Mouse (Mus musculus) retina, postnatal 1 day (tissue): ENCODE results near the gene Dusp23.
A peak's percentile ranks its signal among the peaks of the same experiment; 100 is the strongest.

Experiments used
- DNase-seq: peaks from one replicate; pipeline ENCODE4 v3.0.0-alpha.2; 2012

Gene Dusp23

DNA sequence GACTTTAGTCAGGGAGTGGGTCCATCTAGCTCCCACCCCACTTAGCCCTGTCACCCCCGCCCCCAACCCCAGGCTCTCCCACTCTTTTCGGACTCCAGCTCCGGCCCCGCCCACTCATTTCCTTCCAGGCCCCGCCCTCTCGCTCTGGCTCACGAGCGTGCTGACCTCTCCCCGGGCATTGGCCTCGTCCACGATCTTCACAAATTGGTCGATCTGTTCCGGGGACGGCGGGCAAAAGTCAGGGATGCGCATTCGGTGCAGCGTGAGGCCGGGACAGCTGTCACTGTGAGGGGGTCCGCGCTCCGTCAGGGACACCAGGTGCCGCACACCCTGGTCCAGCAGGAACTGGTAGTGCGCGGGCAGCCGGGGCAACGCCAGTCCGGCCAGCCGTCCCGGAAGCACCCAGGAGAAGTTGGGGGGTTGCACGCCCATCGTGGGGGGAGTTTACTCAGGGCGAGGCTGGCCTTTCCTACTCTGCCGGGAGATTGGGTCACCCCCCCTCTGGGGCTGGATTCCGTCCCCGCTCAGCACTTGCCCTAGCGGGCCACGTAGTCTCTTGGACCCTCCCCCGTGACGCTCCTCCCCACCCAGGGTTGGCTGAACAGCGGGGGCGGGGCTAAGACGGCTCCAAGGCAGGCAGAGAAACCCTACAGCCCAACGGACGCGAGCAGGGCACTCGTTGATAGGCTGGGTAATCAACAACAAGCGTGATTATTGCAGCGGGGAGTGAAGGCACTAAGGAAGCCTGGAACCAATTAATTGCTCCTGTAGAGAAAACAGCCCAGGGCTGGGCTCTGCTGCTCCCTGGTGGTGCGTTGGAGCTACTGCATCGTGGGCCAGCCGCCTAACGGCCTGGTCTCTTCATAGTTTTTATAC lies at the start of gene Dusp23:
Dusp23 (minus strand) TSS at position 512 of the 876 bp plus-strand sequence.
- peak; percentile 99 for DNase-seq

- no peak for DNase-seq
Measured at GRCm38 (mm10) chr1:172680742-172681141, 48.0 kb upstream of the Dusp23 start.

DNA sequence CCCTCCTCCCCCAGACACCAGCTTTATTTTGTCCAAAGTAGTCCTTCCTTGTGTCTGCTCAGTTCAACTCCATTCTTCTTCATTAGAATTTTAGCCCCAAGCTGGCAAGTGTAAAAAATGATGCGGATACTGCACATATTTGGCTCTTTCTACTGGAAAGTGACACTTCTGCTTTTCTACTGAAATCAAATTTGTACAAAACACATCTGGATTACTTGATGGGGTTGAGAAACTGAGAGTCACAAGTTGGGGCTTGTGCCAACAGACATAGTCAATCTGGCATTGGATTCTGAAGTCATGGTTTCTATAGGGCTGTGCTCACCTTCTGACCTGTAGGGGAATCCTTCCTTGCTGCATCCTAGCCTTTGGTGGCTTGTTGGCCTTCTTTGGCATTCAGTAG lies 38.0 kb upstream of the Dusp23 start:
- no peak for DNase-seq

- peak; percentile 73 for DNase-seq
Measured at GRCm38 (mm10) chr1:172667597-172667996, 34.8 kb upstream of the Dusp23 start.

DNA sequence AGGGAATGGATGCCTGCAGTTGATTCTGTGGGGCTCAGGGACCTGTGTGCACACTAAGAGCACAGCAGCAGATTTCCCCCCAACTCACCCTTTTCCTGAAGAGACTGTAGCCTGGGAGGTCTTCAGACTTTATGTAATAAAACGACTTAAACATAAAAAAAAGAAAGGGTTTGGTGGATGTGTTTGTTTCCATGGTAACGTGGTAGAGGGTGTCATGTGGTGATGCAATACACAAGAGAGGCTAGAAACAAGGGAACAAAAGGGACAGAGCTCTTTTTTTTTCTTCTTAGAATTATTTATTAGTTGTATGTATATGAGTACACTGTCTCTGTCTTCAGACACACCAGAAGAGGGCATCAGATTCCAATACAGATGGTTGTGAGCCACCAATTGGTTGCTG lies 32.7 kb upstream of the Dusp23 start:
- no peak for DNase-seq

- DNase-seq, result no peak
Measured at GRCm38 (mm10) chr1:172659688-172660087, 26.9 kb upstream of the Dusp23 start.

- no peak for DNase-seq
Measured at GRCm38 (mm10) chr1:172657266-172657665, 24.5 kb upstream of the Dusp23 start.

GRCm38 (mm10) chr1:172653900-172654299 lies 21.1 kb upstream of the Dusp23 start:
- DNase-seq, result no peak

DNA sequence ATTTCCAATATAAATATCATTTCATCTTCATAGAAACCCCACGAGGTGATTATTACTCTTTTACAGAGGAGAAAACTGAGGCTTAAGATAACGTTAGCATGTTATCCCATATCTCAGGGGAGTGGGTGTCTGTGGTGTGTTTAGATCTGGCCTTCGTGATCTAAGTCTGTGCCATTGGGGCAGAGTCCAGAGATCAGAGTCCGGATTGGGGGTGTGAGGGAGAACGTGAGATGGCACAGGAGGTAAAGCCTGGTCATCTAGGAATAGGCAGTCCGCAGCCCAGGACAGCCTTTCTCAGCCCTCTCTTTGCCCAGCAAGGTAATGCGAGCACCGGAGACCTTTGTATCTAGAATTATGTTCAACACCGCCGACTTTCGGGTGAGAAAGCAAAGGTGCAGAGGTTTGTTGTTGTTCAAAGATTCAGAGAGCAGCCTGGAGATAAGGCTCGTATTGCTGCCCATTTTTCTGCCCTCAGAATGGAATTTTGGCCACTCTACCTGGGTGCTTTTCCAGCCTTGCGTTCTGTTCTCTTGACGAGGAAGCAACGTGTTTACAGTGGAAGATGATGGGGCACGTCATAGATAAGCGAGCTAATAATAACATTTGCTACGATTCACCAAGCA lies 19.4 kb upstream of the Dusp23 start:
- DNase-seq, result no peak

DNA sequence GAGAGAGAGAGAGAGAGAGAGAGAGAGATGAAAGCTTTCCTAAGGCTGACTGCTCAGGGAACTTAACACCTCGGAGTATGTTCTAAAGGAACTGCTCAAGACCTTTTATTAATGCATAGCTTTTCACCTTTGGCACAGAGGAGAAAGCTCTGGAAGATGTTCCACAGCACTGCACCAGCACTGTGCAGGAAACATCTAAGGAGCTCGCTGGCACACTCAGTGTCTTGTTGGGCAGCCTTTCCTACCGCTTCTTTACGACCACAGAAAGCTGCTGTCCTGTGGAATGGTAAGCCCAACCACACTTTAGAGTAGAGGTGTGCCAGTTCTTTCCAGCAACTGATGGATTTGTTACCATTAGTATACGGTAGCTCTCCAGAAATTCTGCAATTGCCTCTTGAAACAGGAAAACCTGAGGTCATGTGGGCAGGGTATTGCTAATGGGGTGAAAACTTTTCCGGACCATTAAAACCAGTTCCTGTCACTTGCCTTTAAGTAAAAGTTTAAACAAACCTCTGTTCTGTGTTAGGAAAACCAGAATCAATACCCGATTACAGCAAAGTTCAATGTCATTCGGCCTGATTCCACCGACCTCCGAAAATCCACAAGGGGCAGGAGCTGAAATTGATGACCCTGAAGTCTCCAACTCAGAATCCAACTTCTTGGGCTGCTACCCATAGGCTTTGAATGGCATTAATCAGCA lies 18.7 kb upstream of the Dusp23 start:
- no peak for DNase-seq

DNA sequence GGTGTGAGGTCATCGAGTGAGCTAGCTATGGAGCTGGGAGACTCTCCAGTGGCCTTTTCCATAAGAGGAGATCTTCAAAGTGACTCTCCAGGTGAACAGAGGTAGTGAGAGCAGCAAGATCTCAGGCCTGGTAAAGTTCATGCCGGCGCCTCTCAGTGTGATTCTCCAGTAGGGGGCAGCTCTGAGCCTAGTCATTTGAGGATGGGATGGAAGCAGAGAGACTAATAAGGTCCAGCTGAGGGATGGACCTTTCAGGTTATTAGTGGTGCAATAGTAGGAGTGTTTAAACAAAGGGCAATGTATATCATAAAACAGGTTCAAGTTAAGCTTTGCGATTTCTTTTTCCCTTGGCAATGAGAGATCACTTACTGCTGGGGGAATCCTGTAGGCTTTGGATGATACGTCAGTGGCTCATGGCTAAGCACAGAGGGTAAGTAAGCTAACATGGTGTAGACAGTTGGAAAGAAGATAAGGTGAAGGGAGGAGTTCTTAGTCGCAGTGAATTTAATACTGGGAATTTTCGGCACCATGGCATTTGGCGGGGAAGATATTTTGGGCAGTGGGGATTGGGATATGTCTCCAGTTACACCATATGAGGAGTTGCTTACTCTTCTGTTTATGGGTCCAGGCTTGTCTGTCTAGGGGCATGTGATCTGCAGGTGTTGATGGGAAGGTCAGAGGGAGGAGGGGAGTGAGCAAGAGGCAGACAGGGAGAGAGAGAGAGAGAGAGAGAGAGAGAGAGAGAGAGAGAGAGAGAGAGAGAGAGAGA lies 17.9 kb upstream of the Dusp23 start:
- peak; percentile 43 for DNase-seq

DNA sequence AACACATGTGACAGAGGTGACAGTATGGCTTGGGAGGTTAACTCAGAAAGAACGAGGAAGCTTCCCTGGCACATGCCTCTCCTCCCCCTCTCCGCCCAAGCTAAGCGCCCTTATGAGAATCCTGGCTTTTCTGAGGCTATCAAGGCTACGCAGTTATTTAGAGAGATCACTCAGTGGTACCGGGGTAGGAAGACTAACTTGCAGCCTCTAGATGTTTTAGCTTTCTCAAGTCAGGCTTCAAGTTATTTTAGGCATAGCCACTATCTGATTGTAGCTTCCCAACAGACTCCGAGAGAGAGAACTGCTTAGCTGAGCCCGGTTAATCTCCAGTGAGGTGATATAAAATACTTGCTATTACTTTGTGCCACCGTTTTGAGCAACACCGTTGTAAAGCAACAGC lies 16.6 kb upstream of the Dusp23 start:
- DNase-seq, result no peak

GRCm38 (mm10) chr1:172647236-172647635 lies 14.5 kb upstream of the Dusp23 start:
- no peak for DNase-seq

DNA sequence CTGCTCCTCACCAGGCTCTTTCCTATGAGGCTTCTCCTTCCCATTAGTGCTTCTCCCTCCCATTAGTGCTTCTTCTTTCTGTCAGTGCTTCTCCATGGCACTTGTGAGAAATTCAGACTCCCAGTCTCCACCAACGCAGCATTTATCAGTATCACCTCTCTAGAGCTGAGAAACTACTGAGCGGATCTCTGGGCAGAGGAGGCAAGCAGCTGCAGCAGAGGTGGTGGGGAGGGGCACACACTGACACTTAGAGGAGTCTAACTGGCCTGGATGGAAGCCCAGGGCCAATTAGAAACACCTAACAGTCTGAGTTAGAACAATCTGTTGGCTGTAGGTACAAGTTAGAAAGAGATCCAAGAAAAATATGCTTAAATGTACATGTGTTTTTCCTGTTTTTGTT lies 6.0 kb upstream of the Dusp23 start:
- DNase-seq, result no peak

DNA sequence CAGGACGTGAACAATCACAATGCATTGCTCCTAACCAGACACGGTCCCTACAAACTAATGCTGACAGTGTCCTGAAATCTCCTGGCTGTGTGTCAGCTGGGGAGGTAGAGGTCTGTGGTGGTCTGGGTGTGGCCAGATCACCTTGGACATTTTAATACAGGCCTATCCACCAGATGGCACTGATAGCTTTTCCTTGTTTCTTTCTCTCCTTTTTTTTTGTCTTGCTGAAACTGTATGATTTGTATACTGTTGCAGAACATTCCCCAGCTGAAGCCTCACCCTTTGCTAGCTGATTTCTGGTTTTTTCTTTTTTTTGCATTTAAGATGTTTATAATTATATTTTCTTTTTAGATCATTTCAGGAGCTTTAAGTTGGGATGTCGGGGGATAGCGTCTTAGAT lies 5.0 kb upstream of the Dusp23 start:
- DNase-seq, result peak; percentile 10

DNA sequence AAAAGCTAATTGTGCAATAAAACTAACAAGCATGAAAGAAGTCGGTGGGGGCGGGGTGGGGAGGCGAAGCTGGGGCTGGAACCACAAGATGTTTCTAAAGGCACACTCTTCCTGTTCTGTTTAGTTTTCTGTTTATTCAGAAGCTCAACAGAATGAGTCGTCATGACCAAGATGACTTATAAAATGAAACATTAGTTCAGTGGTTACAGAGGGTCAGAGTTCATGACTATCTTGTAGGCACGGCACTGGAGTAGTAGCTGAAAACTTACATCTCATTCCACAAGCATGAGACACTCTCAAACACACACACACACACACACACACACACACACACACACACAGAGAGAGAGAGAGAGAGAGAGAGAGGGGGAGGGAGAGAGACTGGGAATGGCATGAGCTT lies 3.5 kb upstream of the Dusp23 start:
- no peak for DNase-seq

GRCm38 (mm10) chr1:172635258-172635657 lies 2.5 kb upstream of the Dusp23 start:
- DNase-seq, result no peak

DNA sequence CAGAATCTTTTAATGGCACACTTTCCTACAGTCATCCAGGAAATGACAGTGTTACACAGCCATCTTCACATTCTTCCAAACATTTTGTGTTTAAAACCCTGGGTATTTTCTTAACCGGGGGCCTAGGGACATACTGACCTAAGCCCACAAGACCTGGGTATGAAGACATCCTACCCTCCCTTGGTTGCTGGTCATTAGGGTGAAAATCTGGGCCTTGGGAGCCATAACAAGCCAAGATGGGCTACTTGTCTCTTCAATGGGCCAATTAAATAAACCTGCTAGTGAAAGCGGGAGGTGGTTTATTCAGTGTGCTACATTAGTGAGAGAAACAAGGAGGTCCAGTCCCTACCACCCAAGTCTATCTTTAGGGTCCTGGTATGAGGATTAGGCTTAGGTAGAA lies 1.4 kb upstream of the Dusp23 start:
- DNase-seq, result no peak

DNA sequence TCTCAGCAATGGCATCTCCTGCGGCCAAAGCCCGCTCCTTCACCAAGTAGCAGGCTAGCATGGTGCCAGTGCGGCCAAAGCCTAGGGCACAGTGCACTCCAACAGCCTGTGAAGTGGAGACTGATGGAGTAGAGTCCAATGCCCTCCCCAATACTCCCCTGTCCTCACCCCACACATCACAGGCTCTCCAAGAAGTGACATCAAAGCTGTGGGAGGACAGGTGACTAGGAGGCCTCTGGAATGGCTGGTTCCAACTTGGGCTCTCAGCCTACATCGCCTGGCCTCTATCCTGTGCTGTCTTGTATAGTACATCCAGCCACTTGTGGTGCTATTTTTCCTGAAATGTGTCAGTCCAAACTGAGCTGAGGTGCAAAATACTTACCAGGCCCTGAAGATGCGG lies 1.0 kb downstream of the Dusp23 start:
- DNase-seq, result peak; percentile 4

GRCm38 (mm10) chr1:172629831-172630230 lies 2.9 kb downstream of the Dusp23 start:
- DNase-seq, result no peak

- DNase-seq, result no peak
Measured at GRCm38 (mm10) chr1:172626306-172626705, 6.5 kb downstream of the Dusp23 start.

DNA sequence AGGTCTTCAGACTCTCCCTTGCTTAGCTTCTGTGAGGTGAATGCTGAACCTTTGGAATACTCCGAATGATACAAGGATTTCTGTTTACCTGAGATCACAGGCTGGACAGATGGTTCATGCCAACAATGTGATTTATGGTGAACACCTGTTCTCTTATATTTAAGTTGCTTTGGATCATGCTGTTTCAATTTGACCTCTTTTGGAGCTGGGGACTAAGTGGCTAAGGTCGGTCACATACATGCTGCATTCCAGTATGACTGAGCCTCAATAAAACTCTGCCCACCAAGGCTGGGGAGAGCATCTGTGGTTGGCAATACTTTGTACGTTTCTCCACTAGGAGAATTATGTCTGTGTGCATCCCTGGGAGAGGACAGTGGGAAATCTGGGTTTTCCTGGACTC lies 8.7 kb downstream of the Dusp23 start:
- DNase-seq, result no peak

GRCm38 (mm10) chr1:172623599-172623998 lies 9.2 kb downstream of the Dusp23 start:
- no peak for DNase-seq
